Mouse (Mus musculus) spleen, adult 2 months (tissue): ENCODE measurements around the gene Bap1.

Source experiments
- CTCF ChIP-seq: fragments of 200-500 bp; IDR thresholded peaks from 2 replicates; pipeline ENCODE4 v1.5.1; 2011; ENCODE audit warnings: mild to moderate bottlenecking, inconsistent platforms; ENCODE audit not compliant: insufficient read depth, insufficient read length, insufficient replicate concordance; ENCODE audit errors: extremely low read depth
- POLR2A ChIP-seq: fragments of 200-500 bp; IDR thresholded peaks from 2 replicates; pipeline ENCODE4 v1.6.1; 2011; ENCODE audit warnings: low read depth, low read length, inconsistent platforms

DNA sequence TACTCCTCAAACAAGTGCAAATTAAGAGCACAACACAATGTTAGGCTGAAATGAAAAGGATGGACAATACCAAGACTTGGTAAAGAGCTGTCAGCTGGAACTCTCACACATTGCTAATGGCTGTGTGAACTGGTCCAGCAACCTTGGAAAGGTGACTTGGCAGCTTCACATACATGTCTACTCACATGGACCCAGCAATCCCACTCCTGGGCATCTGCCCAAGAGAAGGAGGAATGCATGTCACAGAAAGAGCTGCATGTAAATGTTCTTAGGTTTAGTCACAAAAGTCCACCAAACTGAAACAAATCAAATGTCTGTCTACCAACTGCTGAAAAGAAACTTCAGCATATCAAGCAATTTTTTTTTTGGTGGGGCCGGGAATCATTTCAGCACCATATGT, 5.3 kb upstream of the Bap1 start:
- TF ChIP-seq POLR2A (no peak), CTCF (no peak)
